Mouse (Mus musculus) spleen, adult 2 months (tissue): ENCODE results near the gene Fancc. TPM values are rescaled to one million over a fixed set of nuclear protein-coding genes. Genes with fewer than 3 reads are reported as not detected.
"Not testable (repeated sequence)": the region's sequence is repeated elsewhere in the genome, so short reads cannot be mapped to it uniquely, and the experiment has no call there.

Source experiments
- DNase-seq, 2 experiments: peaks; one replicate each; pipeline versions ENCODE4 v3.0.0 to v3.0.0-alpha.2; 2012 to 2021; ENCODE audit warnings: low spot score in 2 of 2, low read depth in 1 of 2
- H3K27ac ChIP-seq: fragments of 200-500 bp; 2 replicates; pipeline ENCODE4 v1.5.1; 2012; ENCODE audit warnings: low read length, inconsistent platforms; ENCODE audit not compliant: insufficient read depth
- H3K27me3 ChIP-seq: fragments of 200-500 bp; 2 replicates; pipeline ENCODE4 v1.6.1; 2012; ENCODE audit warnings: mild to moderate bottlenecking, moderate library complexity, low read length, inconsistent platforms; ENCODE audit not compliant: control insufficient read depth, insufficient read depth
- H3K36me3 ChIP-seq: fragments of 200-500 bp; 2 replicates; pipeline ENCODE4 v1.6.1; 2012; ENCODE audit warnings: mild to moderate bottlenecking, low read length, inconsistent platforms; ENCODE audit not compliant: control insufficient read depth, insufficient read depth
- H3K4me1 ChIP-seq: fragments of 200-500 bp; 2 replicates; pipeline ENCODE4 v1.6.1; 2011; ENCODE audit warnings: inconsistent platforms; ENCODE audit not compliant: control insufficient read depth, insufficient read depth, insufficient read length
- H3K4me3 ChIP-seq: fragments of 200-500 bp; 2 replicates; pipeline ENCODE4 v1.5.1; 2011; ENCODE audit warnings: mild to moderate bottlenecking, inconsistent platforms; ENCODE audit not compliant: insufficient read depth, insufficient read length; ENCODE audit errors: extremely low read depth
- CTCF ChIP-seq: fragments of 200-500 bp; IDR thresholded peaks from 2 replicates; pipeline ENCODE4 v1.5.1; 2011; ENCODE audit warnings: mild to moderate bottlenecking, inconsistent platforms; ENCODE audit not compliant: insufficient read depth, insufficient read length, insufficient replicate concordance; ENCODE audit errors: extremely low read depth
- POLR2A ChIP-seq: fragments of 200-500 bp; IDR thresholded peaks from 2 replicates; pipeline ENCODE4 v1.6.1; 2011; ENCODE audit warnings: low read depth, low read length, inconsistent platforms
- WGBS: fragments of 180-500 bp; shearing (Covaris S2); methylation state at CpG from one replicate; pipeline ENCODE4 v1.1.7; 2018; 5-methylcytosine and 5-hydroxymethylcytosine counted together
- polyA plus RNA-seq: library from polyadenylated mRNA; depleted of rRNA; stranded (reverse); fragments of >200 nt; gene quantifications from 2 replicates; pipeline ENCODE4 v1.2.3, GENCODE M21; 2012

The Fancc gene
- polyA plus RNA-seq, 1 experiment, result 5.1 TPM

DNA sequence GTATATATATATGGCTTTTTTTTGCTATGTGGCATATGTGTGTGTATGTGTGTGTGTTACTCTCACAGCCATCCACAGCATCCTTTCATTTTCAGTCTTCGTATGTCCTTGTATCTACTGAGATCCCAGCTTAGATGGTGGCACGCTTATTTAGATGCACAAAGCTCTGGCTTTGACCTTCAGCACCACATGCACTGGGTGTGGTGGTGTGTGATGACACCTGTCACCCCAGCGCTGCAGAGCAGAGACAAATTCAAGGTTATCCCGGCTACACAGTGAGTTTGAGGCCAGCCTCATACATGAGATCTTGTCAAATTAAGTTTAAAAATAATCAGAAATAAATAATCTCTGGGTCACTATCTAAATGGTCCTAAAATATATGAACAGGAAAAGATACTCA is 141.0 kb downstream of the Fancc start:
- 94% methylated on average over 4 of the region's 4 CpGs for WGBS
- H3K36me3 ChIP-seq, result no peaks in the 10 kb centered on the region
- H3K27me3 ChIP-seq, result no peaks in the 10 kb centered on the region
- DNase-seq, result no peak
- no peak overlapping the region for H3K4me3 ChIP-seq
- no peak overlapping the region for H3K27ac ChIP-seq
- no peak for TF ChIP-seq CTCF
- TF ChIP-seq POLR2A, result no peak
- H3K4me1 ChIP-seq, result no peaks in the 10 kb centered on the region

DNA sequence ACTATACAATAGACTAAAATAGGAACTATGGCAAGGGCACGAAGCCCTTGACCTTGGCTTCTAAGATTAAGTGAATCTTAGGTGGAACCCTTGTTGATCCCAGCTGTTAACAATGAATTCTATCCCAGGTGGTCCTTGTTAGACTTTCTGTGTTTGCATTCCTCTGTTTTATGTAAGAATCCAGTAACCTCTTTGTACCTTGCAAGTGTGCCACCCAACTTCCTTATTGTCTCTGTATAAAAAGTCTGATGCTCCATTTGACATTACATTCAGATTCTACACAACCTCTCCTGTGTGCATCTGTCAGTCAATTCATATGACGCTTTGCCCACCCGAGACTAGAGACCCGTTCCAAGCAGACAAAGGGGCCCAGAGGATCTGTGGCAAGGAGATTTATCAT is 143.8 kb downstream of the Fancc start:
- not testable (repeated sequence) for DNase-seq, H3K27ac ChIP-seq, H3K36me3 ChIP-seq, H3K4me3 ChIP-seq, H3K4me1 ChIP-seq, H3K27me3 ChIP-seq
- 91% methylated on average over 4 of the region's 4 CpGs for WGBS

DNA sequence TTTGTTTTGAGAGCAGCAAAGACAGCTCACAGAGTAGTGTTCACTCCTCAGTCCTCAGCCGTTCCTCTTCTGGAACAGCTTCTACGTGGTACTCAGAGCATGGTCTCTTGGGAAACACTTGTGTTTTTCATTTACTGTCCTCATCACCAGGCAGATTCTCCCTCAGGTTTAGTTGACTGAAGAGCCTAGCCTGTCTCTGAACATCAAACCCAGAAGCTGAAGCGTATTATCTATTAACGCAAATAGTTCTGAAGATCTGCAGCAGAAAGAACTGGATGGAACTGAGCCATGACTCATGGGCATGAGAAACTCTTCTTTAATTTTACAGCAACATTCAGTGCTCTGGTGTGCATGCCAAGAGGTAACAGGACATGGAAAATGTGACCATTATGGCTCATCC is 147.0 kb downstream of the Fancc start:
- WGBS, result 78% methylated on average over 4 of the region's 4 CpGs
- H3K4me3 ChIP-seq, result no peak overlapping the region
- DNase-seq, result no peak
- no peak for TF ChIP-seq POLR2A
- TF ChIP-seq CTCF, result no peak
- no peaks in the 10 kb centered on the region for H3K27me3 ChIP-seq
- no peaks in the 10 kb centered on the region for H3K36me3 ChIP-seq
- no peak overlapping the region for H3K27ac ChIP-seq
- H3K4me1 ChIP-seq, result no peaks in the 10 kb centered on the region

GRCm38 (mm10) chr13:63347639-63348038 is 149.4 kb downstream of the Fancc start:
- Histone ChIP-seq H3K36me3 (no peaks in the 10 kb centered on the region), H3K27ac (no peak overlapping the region), H3K27me3 (no peaks in the 10 kb centered on the region), H3K4me3 (no peak overlapping the region), H3K4me1 (no peaks in the 10 kb centered on the region)
- TF ChIP-seq POLR2A (no peak), CTCF (no peak)
- 90% methylated on average over 2 of the region's 2 CpGs for WGBS
- DNase-seq, result no peak

- no peak for DNase-seq
- TF ChIP-seq CTCF (no peak), POLR2A (no peak)
- no peaks in the 10 kb centered on the region for H3K36me3 ChIP-seq
- no peak overlapping the region for H3K27ac ChIP-seq
- H3K4me1 ChIP-seq, result no peaks in the 10 kb centered on the region
- no peaks in the 10 kb centered on the region for H3K27me3 ChIP-seq
- no peak overlapping the region for H3K4me3 ChIP-seq
- 90% methylated on average over 5 of the region's 5 CpGs for WGBS
These were observed 151.4 kb downstream of the Fancc start for GRCm38 (mm10) chr13:63345476-63346225.

GRCm38 (mm10) chr13:63344481-63344880 is 152.6 kb downstream of the Fancc start:
- H3K36me3 ChIP-seq, result peaks cover 3% of the 10 kb centered on the region; the same call in 1 of the 2 replicates
- no peak overlapping the region for H3K4me3 ChIP-seq
- no peaks in the 10 kb centered on the region for H3K27me3 ChIP-seq
- WGBS, result 85% methylated on average over 3 of the region's 3 CpGs
- DNase-seq, result no peak
- no peaks in the 10 kb centered on the region for H3K4me1 ChIP-seq
- TF ChIP-seq POLR2A, result no peak
- H3K27ac ChIP-seq, result no peak overlapping the region

DNA sequence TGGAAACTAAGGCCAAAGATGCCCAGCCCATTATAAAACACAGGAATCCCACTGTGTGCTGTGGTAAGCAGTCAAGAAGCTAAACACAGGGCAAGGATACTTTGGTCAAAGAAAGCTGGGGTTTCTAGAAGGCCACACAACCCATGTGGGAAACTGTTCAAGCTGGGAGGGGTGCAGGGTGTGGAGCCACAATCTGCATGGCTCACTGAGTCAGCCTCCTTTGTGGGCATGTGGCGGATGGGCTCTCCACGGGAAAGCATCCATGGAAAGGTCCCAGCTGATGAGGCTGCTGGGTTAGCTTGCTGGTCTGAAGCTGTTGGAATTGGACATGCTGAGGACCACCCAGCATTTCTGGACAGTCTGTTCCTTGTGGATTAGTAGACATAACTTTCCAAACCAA is 154.3 kb downstream of the Fancc start:
- no peaks in the 10 kb centered on the region for H3K27me3 ChIP-seq
- 86% methylated on average over 2 of the region's 2 CpGs for WGBS
- no peak for TF ChIP-seq POLR2A
- no peak for TF ChIP-seq CTCF

More for the DNA sequence above, 154.3 kb downstream of the Fancc start:
- H3K27ac ChIP-seq, result no peak overlapping the region
- no peak for DNase-seq
- no peaks in the 10 kb centered on the region for H3K4me1 ChIP-seq
- no peak overlapping the region for H3K4me3 ChIP-seq
- H3K36me3 ChIP-seq, result peaks cover 3% of the 10 kb centered on the region; the same call in 1 of the 2 replicates
